Mouse (Mus musculus): ENCODE measurements at regions not wholly inside any gene's neighbourhood (a gene's known extent, or its start where the extent isn't known, plus 50 kb on each side); places are given as distances from the start of the nearest gene placed in this dataset.

GRCm38 (mm10) chr3:147099143-147099713 lies 247.1 kb downstream of the Ttll7 start:
- no peak for TF ChIP-seq CTCF (IDR thresholded peaks at IDR 0.05; ENCODE audit: borderline replicate concordance, insufficient read depth, low read length)
- TF ChIP-seq POLR2A (IDR thresholded peaks at IDR 0.05; ENCODE audit: low read depth, low read length), result no peak
